In genomic region chr15:85680460-85681224, GRCm38 (mm10) we compare ENCODE assay signal across 9 mouse cellular contexts. TPM values are rescaled to one million over a fixed set of nuclear protein-coding genes. Genes with fewer than 3 reads are reported as not detected.
DNase-seq lines count a peak whose midpoint lies in the region; ATAC-seq lines count a peak whose summit lies in the region.
"Had no signal": no experiment of that assay in that cellular context is flagged by ENCODE, and none has a peak within 500 bp of the region (broad histone marks: within the 10 kb centered on the region; RNA-seq: fewer than 3 reads in every experiment).

No protein-coding gene starts in this region.

- DNase-seq in embryonic facial prominence, embryonic 10.5 days (ENCODE audit: low spot score), result no peak
- no peak for DNase-seq in limb, embryonic 11.5 days (ENCODE audit: low spot score)
- DNase-seq in limb, embryonic 10.5 days (ENCODE audit: low spot score), result no peak
- DNase-seq in thymus, postnatal 10 days (ENCODE audit: low spot score in 2 of 2), result no peak
- DNase-seq in layer of hippocampus, adult 11-12 months (ENCODE audit: low spot score), result no peak

- H3K4me2 ChIP-seq in embryonic facial prominence, embryonic 12.5 days (replicated peaks), result no peak overlapping the region
- H3K4me2 ChIP-seq in limb, embryonic 11.5 days (ENCODE audit: low read depth, severe bottlenecking), result no peak overlapping the region
- peak overlapping the region; percentile 98 for H3K4me2 ChIP-seq in forebrain, embryonic 16.5 days (ENCODE audit: low read length)
- H3K4me2 ChIP-seq in neural tube, embryonic 14.5 days (ENCODE audit: low read depth, low read length), result peak overlapping the region; percentile 87
- H3K4me2 ChIP-seq: liver, embryonic 11.5 days had no signal

- 53% methylated on average over 13 of the region's 13 CpGs for WGBS in embryonic facial prominence, embryonic 12.5 days
- 68% methylated on average over 13 of the region's 13 CpGs for WGBS in embryonic facial prominence, embryonic 10.5 days
- WGBS in limb, embryonic 11.5 days, result 57% methylated on average over 13 of the region's 13 CpGs
- WGBS in limb, embryonic 10.5 days, result 67% methylated on average over 13 of the region's 13 CpGs
- 20% methylated on average over 13 of the region's 13 CpGs for whole genome bisulfite sequencing in forebrain, embryonic 16.5 days
- WGBS in neural tube, embryonic 14.5 days, result 14% methylated on average over 13 of the region's 13 CpGs

- H3K4me1 ChIP-seq in embryonic facial prominence, embryonic 12.5 days, result no peaks in the 10 kb centered on the region
- no peaks in the 10 kb centered on the region for H3K4me1 ChIP-seq in embryonic facial prominence, embryonic 10.5 days
- H3K4me1 ChIP-seq in limb, embryonic 11.5 days (ENCODE audit: control insufficient read depth, insufficient read depth, low read length), result no peaks in the 10 kb centered on the region
- peaks cover 6% of the 10 kb centered on the region; the same call in 1 of the 2 replicates for H3K4me1 ChIP-seq in limb, embryonic 10.5 days
- peaks cover 87% of the 10 kb centered on the region for H3K4me1 ChIP-seq in forebrain, embryonic 16.5 days (replicated peaks; ENCODE audit: control insufficient read depth, insufficient read depth, low read length)
- H3K4me1 ChIP-seq in neural tube, embryonic 14.5 days (ENCODE audit: control insufficient read depth, insufficient read depth, low read length), result peaks cover 59% of the 10 kb centered on the region

- no peak for ATAC-seq in embryonic facial prominence, embryonic 12.5 days (ENCODE audit: insufficient number of reproducible peaks, insufficient read depth, low FRiP score, low TSS enrichment)
- 0 out of 2 replicates have a peak, but pooled peaks have one; percentile 45 for ATAC-seq in limb, embryonic 11.5 days (ENCODE audit: insufficient number of reproducible peaks, low FRiP score, low TSS enrichment, low read depth)
- no peak for ATAC-seq in forebrain, embryonic 16.5 days
- no peak for ATAC-seq in neural tube, embryonic 14.5 days (ENCODE audit: low read depth)

- H3K27ac ChIP-seq in embryonic facial prominence, embryonic 12.5 days, result 0 out of 2 replicates have a peak overlapping the region, but pooled peaks have one; percentile 19
- no peak overlapping the region for H3K27ac ChIP-seq in embryonic facial prominence, embryonic 10.5 days (replicated peaks)
- H3K27ac ChIP-seq in limb, embryonic 11.5 days (replicated peaks; ENCODE audit: low read depth, low read length), result no peak overlapping the region
- no peak overlapping the region for H3K27ac ChIP-seq in limb, embryonic 10.5 days
- peak overlapping the region; percentile 97 for H3K27ac ChIP-seq in forebrain, embryonic 16.5 days (ENCODE audit: low read length)
- peak overlapping the region; percentile 90 for H3K27ac ChIP-seq in neural tube, embryonic 14.5 days (ENCODE audit: low read depth, low read length)

- H3K4me3 ChIP-seq in embryonic facial prominence, embryonic 12.5 days, result no peak overlapping the region
- H3K4me3 ChIP-seq in embryonic facial prominence, embryonic 10.5 days, result no peak overlapping the region
- H3K4me3 ChIP-seq in limb, embryonic 11.5 days (ENCODE audit: low read depth, low read length), result no peak overlapping the region
- H3K4me3 ChIP-seq in limb, embryonic 10.5 days, result no peak overlapping the region
- H3K4me3 ChIP-seq in forebrain, embryonic 16.5 days (replicated peaks; ENCODE audit: low read length), result peak overlapping the region; percentile 50
- H3K4me3 ChIP-seq in neural tube, embryonic 14.5 days (ENCODE audit: low read depth, low read length), result peak overlapping the region; percentile 98

- H3K9me3 ChIP-seq in embryonic facial prominence, embryonic 12.5 days, result no peaks in the 10 kb centered on the region
- no peaks in the 10 kb centered on the region for H3K9me3 ChIP-seq in embryonic facial prominence, embryonic 10.5 days
- H3K9me3 ChIP-seq in limb, embryonic 11.5 days (ENCODE audit: control insufficient read depth, low read length), result no peaks in the 10 kb centered on the region
- H3K9me3 ChIP-seq in limb, embryonic 10.5 days (replicated peaks), result no peaks in the 10 kb centered on the region
- no peaks in the 10 kb centered on the region for H3K9me3 ChIP-seq in forebrain, embryonic 16.5 days (ENCODE audit: control insufficient read depth, low read length)
- no peaks in the 10 kb centered on the region for H3K9me3 ChIP-seq in neural tube, embryonic 14.5 days (ENCODE audit: control insufficient read depth, low read length)

- no peak overlapping the region for H3K9ac ChIP-seq in embryonic facial prominence, embryonic 12.5 days
- H3K9ac ChIP-seq in limb, embryonic 11.5 days (ENCODE audit: low read length), result no peak overlapping the region
- H3K9ac ChIP-seq in forebrain, embryonic 16.5 days (replicated peaks; ENCODE audit: low read depth, low read length), result peak overlapping the region; percentile 73
- H3K9ac ChIP-seq in neural tube, embryonic 14.5 days (replicated peaks; ENCODE audit: low read depth, low read length), result peak overlapping the region; percentile 68

- H3K36me3 ChIP-seq in embryonic facial prominence, embryonic 12.5 days, result 0 out of 2 replicates have a peak, but pooled peaks cover 7% of the 10 kb centered on the region
- no peaks in the 10 kb centered on the region for H3K36me3 ChIP-seq in embryonic facial prominence, embryonic 10.5 days (replicated peaks)
- no peaks in the 10 kb centered on the region for H3K36me3 ChIP-seq in limb, embryonic 11.5 days (ENCODE audit: control insufficient read depth, insufficient read depth, low read length)
- H3K36me3 ChIP-seq in limb, embryonic 10.5 days, result no peaks in the 10 kb centered on the region
- H3K36me3 ChIP-seq in forebrain, embryonic 16.5 days (ENCODE audit: control insufficient read depth, insufficient read depth), result peaks cover 7% of the 10 kb centered on the region; the same call in 1 of the 2 replicates
- H3K36me3 ChIP-seq in neural tube, embryonic 14.5 days (ENCODE audit: control insufficient read depth, insufficient read depth, low read length), result peaks cover 23% of the 10 kb centered on the region

- peaks cover 19% of the 10 kb centered on the region for H3K27me3 ChIP-seq in embryonic facial prominence, embryonic 12.5 days
- H3K27me3 ChIP-seq in embryonic facial prominence, embryonic 10.5 days (replicated peaks; ENCODE audit: low read depth, poor library complexity, severe bottlenecking), result peaks cover 96% of the 10 kb centered on the region
- no peaks in the 10 kb centered on the region; the same call in 1 of the 2 replicates for H3K27me3 ChIP-seq in limb, embryonic 11.5 days (ENCODE audit: control insufficient read depth, insufficient read depth, low read length)
- H3K27me3 ChIP-seq in limb, embryonic 10.5 days (ENCODE audit: low read depth, poor library complexity, severe bottlenecking), result peaks cover 54% of the 10 kb centered on the region
- H3K27me3 ChIP-seq in forebrain, embryonic 16.5 days (replicated peaks; ENCODE audit: control insufficient read depth, insufficient read depth, low read length), result no peaks in the 10 kb centered on the region
- no peaks in the 10 kb centered on the region for H3K27me3 ChIP-seq in neural tube, embryonic 14.5 days (ENCODE audit: control insufficient read depth, insufficient read depth, low read length)

RNA-seq across cellular contexts. Expression of gene Ppara, which starts 54.1 kb away (rescaled TPM):
- 1.7 and 2.2 TPM in 2 replicates for polyA plus RNA-seq in embryonic facial prominence, embryonic 12.5 days (2016; fragmentation: Nextera tagmentation; extraction: Ambion mirVana)
- polyA plus RNA-seq in embryonic facial prominence, embryonic 10.5 days (2016; fragmentation: Nextera tagmentation; extraction: Ambion mirVana), result 0.29 and 0.75 TPM in 2 replicates
- 0.91 and 1.0 TPM in 2 replicates for polyA plus RNA-seq in limb, embryonic 11.5 days (2014; fragmentation: Nextera tagmentation; extraction: Ambion mirVana)
- 0.16 and 0.45 TPM in 2 replicates for polyA plus RNA-seq in limb, embryonic 10.5 days (2016; fragmentation: Nextera tagmentation; extraction: Ambion mirVana)
- 0.90 and 1.6 TPM in 2 replicates for polyA plus RNA-seq in forebrain, embryonic 16.5 days (2015; fragmentation: Nextera tagmentation; extraction: Ambion mirVana)
- polyA plus RNA-seq in neural tube, embryonic 14.5 days (2014; fragmentation: Nextera tagmentation; extraction: Ambion mirVana), result 0.75 and 1.3 TPM in 2 replicates

Comparison
In these comparisons a context has a peak if more than half of its experiments do, and no peak if none do; other contexts are left out.
1. H3K27ac ChIP-seq: peak in embryonic facial prominence, embryonic 12.5 days (single experiment), forebrain, embryonic 16.5 days (single experiment) and neural tube, embryonic 14.5 days (single experiment); none in embryonic facial prominence, embryonic 10.5 days (single experiment), limb, embryonic 11.5 days (single experiment) and limb, embryonic 10.5 days (single experiment).
2. H3K4me2 ChIP-seq: peak in forebrain, embryonic 16.5 days (single experiment) and neural tube, embryonic 14.5 days (single experiment); none in embryonic facial prominence, embryonic 12.5 days (single experiment) and limb, embryonic 11.5 days (single experiment).
3. H3K4me3 ChIP-seq: peak in forebrain, embryonic 16.5 days (single experiment) and neural tube, embryonic 14.5 days (single experiment); none in embryonic facial prominence, embryonic 12.5 days (single experiment), embryonic facial prominence, embryonic 10.5 days (single experiment), limb, embryonic 11.5 days (single experiment) and limb, embryonic 10.5 days (single experiment).
4. H3K9ac ChIP-seq: peak in forebrain, embryonic 16.5 days (single experiment) and neural tube, embryonic 14.5 days (single experiment); none in embryonic facial prominence, embryonic 12.5 days (single experiment) and limb, embryonic 11.5 days (single experiment).